Mouse (Mus musculus): Measurements from ENCODE around the gene Tmem135. TPM values are rescaled to one million over a fixed set of nuclear protein-coding genes. Genes with fewer than 3 reads are reported as not detected.

The Tmem135 gene
- polyA plus RNA-seq, 1 experiment from 2014 or later: 37.3 TPM

GRCm38 (mm10) chr7:89258832-89259231 lies 145.2 kb downstream of the Tmem135 start:
- H3K4me2 ChIP-seq: no peak overlapping the region
- H3K27ac ChIP-seq: no peak overlapping the region
- H3K4me3 ChIP-seq (replicated peaks): no peak overlapping the region
- H3K27me3 ChIP-seq (replicated peaks): no peaks in the 10 kb centered on the region
- H3K9me3 ChIP-seq: no peaks in the 10 kb centered on the region
- no peaks in the 10 kb centered on the region for H3K4me1 ChIP-seq
- no peaks in the 10 kb centered on the region for H3K36me3 ChIP-seq
- ATAC-seq (ENCODE audit: insufficient read depth, low FRiP score, low read depth): no peak
- H3K9ac ChIP-seq: no peak overlapping the region
- 44% methylated on average over 2 of the region's 2 CpGs for WGBS

DNA sequence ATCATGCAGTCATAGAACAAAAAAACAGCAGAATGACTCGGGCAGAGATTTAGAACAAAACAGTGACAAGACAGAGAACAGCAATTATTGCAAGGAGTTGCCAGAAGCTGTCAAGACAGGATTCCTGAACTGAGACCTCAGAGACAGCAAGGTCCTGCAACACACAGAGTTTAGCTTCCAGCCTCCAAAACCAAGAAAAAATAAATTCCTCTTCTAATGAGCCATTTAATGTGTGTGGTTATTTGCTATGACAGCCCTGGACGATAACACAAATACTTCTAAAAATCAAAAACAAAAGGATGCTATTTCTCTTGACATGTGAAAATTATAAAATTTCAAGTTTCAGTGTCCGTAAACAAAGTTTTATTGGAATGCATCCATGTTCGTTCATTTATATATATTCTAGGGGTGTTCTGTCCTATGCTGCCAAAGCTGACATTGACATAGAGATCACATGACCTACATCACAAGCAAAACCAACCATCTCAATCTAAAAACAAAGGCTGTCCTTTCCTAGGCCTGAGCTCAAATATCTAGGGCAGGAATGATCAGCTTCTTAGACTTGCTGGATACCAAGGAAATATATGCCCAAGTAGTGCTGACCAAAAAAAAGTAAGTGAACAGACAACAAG lies 146.0 kb downstream of the Tmem135 start:
- H3K36me3 ChIP-seq: no peaks in the 10 kb centered on the region
- no peak for ATAC-seq (ENCODE audit: insufficient read depth, low FRiP score, low read depth)
- no peaks in the 10 kb centered on the region for H3K4me1 ChIP-seq
- WGBS: 58% methylated on average over 4 of the region's 4 CpGs
- no peak overlapping the region for H3K4me3 ChIP-seq (replicated peaks)
- H3K4me2 ChIP-seq: no peak overlapping the region
- H3K27me3 ChIP-seq (replicated peaks): no peaks in the 10 kb centered on the region
- H3K9me3 ChIP-seq: no peaks in the 10 kb centered on the region
- no peak overlapping the region for H3K27ac ChIP-seq
- H3K9ac ChIP-seq: no peak overlapping the region

- Histone ChIP-seq H3K4me2 (no peak overlapping the region), H3K27me3 (replicated peaks) (no peaks in the 10 kb centered on the region)
Measured at GRCm38 (mm10) chr7:89253772-89254171, 150.2 kb downstream of the Tmem135 start.

DNA sequence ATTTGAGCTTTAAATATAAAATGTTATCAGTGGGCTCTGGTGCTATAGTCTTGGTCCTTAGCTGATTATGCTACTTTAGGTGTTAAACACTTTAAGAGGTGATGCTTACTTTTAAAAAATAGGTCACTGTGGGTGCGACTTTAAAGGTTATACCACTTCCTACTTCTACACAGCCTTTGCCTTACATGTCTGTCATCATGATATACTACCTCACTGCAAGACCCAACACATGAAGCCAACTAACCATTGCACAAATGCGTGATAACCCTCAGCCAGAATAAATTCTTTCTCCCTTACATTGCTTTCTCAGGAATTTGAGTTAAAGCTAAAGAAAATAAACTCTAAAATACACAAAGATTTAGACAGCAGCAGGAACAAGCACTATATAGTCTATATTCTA lies 150.7 kb downstream of the Tmem135 start:
- Histone ChIP-seq H3K4me3 (replicated peaks) (no peak overlapping the region), H3K4me2 (no peak overlapping the region), H3K4me1 (no peaks in the 10 kb centered on the region), H3K27me3 (replicated peaks) (no peaks in the 10 kb centered on the region), H3K9me3 (no peaks in the 10 kb centered on the region), H3K27ac (no peak overlapping the region), H3K9ac (no peak overlapping the region), H3K36me3 (no peaks in the 10 kb centered on the region)
- WGBS: 56% methylated on average over 2 of the region's 2 CpGs
- no peak for ATAC-seq (ENCODE audit: insufficient read depth, low FRiP score, low read depth)

More at GRCm38 (mm10) chr7:89253772-89254171, 150.2 kb downstream of the Tmem135 start:
- no peak for ATAC-seq (ENCODE audit: insufficient read depth, low FRiP score, low read depth)
- Histone ChIP-seq H3K27ac (no peak overlapping the region), H3K9me3 (no peaks in the 10 kb centered on the region), H3K4me3 (replicated peaks) (no peak overlapping the region), H3K4me1 (no peaks in the 10 kb centered on the region), H3K36me3 (no peaks in the 10 kb centered on the region), H3K9ac (no peak overlapping the region)
- WGBS: 63% methylated on average over 3 of the region's 3 CpGs

GRCm38 (mm10) chr7:89251880-89252453 lies 152.1 kb downstream of the Tmem135 start:
- no peak overlapping the region for H3K27ac ChIP-seq
- H3K9ac ChIP-seq: no peak overlapping the region
- no peaks in the 10 kb centered on the region for H3K4me1 ChIP-seq
- 56% methylated on average over 4 of the region's 4 CpGs for WGBS
- H3K36me3 ChIP-seq: no peaks in the 10 kb centered on the region
- H3K4me3 ChIP-seq (replicated peaks): no peak overlapping the region
- ATAC-seq (ENCODE audit: insufficient read depth, low FRiP score, low read depth): no peak
- no peak overlapping the region for H3K4me2 ChIP-seq
- no peaks in the 10 kb centered on the region for H3K9me3 ChIP-seq
- no peaks in the 10 kb centered on the region for H3K27me3 ChIP-seq (replicated peaks)

GRCm38 (mm10) chr7:89248135-89248850 lies 155.7 kb downstream of the Tmem135 start:
- Histone ChIP-seq H3K4me1 (no peaks in the 10 kb centered on the region), H3K4me2 (no peak overlapping the region), H3K9me3 (no peaks in the 10 kb centered on the region), H3K27me3 (replicated peaks) (no peaks in the 10 kb centered on the region), H3K36me3 (no peaks in the 10 kb centered on the region), H3K9ac (no peak overlapping the region), H3K4me3 (replicated peaks) (no peak overlapping the region), H3K27ac (no peak overlapping the region)
- 22% methylated on average over 7 of the region's 7 CpGs for WGBS
- no peak for ATAC-seq (ENCODE audit: insufficient read depth, low FRiP score, low read depth)

GRCm38 (mm10) chr7:89247012-89247710 lies 156.9 kb downstream of the Tmem135 start:
- ATAC-seq (ENCODE audit: insufficient read depth, low FRiP score, low read depth): no peak
- Histone ChIP-seq H3K4me1 (no peaks in the 10 kb centered on the region), H3K27ac (no peak overlapping the region), H3K36me3 (no peaks in the 10 kb centered on the region), H3K4me2 (no peak overlapping the region), H3K27me3 (replicated peaks) (no peaks in the 10 kb centered on the region), H3K9me3 (no peaks in the 10 kb centered on the region), H3K4me3 (replicated peaks) (no peak overlapping the region), H3K9ac (no peak overlapping the region)
- 92% methylated on average over 2 of the region's 2 CpGs for WGBS

DNA sequence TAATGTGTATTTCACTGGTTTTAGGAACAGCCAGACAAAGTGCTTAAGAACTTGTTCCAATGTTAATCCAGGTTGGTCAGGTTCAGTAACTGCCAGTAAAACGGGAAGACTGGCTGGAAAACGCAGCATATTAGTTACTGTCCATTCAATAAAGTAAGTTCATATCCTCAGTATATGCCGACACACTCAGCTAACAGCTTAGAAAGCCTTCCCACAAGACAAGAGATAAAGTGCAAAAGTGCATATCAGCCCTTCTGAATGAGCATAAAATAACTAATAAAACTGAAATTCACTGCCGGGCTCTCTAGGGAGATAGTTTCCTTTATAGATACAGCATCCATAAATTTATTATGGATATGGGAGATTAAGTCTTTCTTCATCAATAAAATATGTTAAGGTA lies 161.5 kb downstream of the Tmem135 start:
- Histone ChIP-seq H3K27me3 (replicated peaks) (no peaks in the 10 kb centered on the region), H3K4me2 (no peak overlapping the region), H3K36me3 (no peaks in the 10 kb centered on the region), H3K4me1 (no peaks in the 10 kb centered on the region), H3K4me3 (replicated peaks) (no peak overlapping the region), H3K9ac (no peak overlapping the region), H3K27ac (no peak overlapping the region), H3K9me3 (no peaks in the 10 kb centered on the region)
- 81% methylated on average over 4 of the region's 4 CpGs for WGBS
- ATAC-seq (ENCODE audit: insufficient read depth, low FRiP score, low read depth): no peak

DNA sequence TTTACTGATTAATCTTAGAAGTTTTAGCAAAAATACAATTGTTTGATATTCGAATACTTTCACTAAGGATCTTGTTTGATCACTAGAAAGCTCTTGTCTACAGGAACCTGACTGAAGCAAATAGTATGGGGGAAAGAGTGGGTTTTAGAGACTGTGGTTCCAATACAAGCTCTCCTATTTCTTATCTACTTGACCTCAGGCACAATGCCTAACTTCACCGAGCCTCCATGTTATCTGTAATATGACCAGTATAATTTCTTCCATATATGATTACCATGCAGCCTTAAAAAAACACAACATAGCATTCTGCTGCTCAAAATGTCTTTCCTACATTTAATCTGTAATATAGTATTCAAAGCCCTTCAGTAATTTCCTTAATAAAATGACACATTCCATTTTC lies 161.9 kb downstream of the Tmem135 start:
- no peaks in the 10 kb centered on the region for H3K36me3 ChIP-seq
- no peak overlapping the region for H3K27ac ChIP-seq
- no peak overlapping the region for H3K9ac ChIP-seq
- H3K4me3 ChIP-seq (replicated peaks): no peak overlapping the region
- no peak for ATAC-seq (ENCODE audit: insufficient read depth, low FRiP score, low read depth)
- WGBS: 76% methylated on average over 2 of the region's 2 CpGs
- no peaks in the 10 kb centered on the region for H3K4me1 ChIP-seq
- H3K27me3 ChIP-seq (replicated peaks): no peaks in the 10 kb centered on the region
- H3K4me2 ChIP-seq: no peak overlapping the region
- no peaks in the 10 kb centered on the region for H3K9me3 ChIP-seq

- H3K9ac ChIP-seq: no peak overlapping the region
- H3K9me3 ChIP-seq: no peaks in the 10 kb centered on the region
- H3K4me2 ChIP-seq: no peak overlapping the region
- H3K36me3 ChIP-seq: no peaks in the 10 kb centered on the region
- no peak overlapping the region for H3K27ac ChIP-seq
- no peak overlapping the region for H3K4me3 ChIP-seq (replicated peaks)
- 72% methylated on average over 4 of the region's 4 CpGs for WGBS
- H3K27me3 ChIP-seq (replicated peaks): no peaks in the 10 kb centered on the region
- no peak for ATAC-seq (ENCODE audit: insufficient read depth, low FRiP score, low read depth)
- H3K4me1 ChIP-seq: no peaks in the 10 kb centered on the region
Measured at GRCm38 (mm10) chr7:89239592-89239991, 164.4 kb downstream of the Tmem135 start.

DNA sequence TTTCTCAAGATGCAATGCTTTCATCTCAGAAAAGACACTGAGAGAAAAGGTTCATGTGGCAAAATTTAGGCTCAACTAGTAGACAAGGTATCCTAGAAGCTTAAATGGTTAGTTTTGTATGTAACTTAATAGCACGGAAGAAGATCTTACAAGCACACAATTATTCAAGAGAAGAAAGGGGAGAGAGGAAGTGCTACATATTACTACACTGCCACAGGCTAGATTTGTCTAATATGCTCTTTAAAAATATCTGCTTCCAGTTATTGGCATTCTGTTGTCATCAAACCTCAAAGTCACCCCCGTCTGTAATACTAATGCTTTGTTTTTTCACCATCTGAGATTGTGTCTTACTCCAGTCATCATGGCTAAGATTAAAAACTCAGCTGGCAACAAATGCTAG lies 167.4 kb downstream of the Tmem135 start:
- Histone ChIP-seq H3K27ac (no peak overlapping the region), H3K9me3 (no peaks in the 10 kb centered on the region), H3K4me2 (no peak overlapping the region), H3K36me3 (no peaks in the 10 kb centered on the region), H3K4me1 (no peaks in the 10 kb centered on the region), H3K27me3 (replicated peaks) (no peaks in the 10 kb centered on the region), H3K4me3 (replicated peaks) (no peak overlapping the region), H3K9ac (no peak overlapping the region)
- ATAC-seq (ENCODE audit: insufficient read depth, low FRiP score, low read depth): no peak
- 82% methylated on average over 2 of the region's 2 CpGs for WGBS

DNA sequence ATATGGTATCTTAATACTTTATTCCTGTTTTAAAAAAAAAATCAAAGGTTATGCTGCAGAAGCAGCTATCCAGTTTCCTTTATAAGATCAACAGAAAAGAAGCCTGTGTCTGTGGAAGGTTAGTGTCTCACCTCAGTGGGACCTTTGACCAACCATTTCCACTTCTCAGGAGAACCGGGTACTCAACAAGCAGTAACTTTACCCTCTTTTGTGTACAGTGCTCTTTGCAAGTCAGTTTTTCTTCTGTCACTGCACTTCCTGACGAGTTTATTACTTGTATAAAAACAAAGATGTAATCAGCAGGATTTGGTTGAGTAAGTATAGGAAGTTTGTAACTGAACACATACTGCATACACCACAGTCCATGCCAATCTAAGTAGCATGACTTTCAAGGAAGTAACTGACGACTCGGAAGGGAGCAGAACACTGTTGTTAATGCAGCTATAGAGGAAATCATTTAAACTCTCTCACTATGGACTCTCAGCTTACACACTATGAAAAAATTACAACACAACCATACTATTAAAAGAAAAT lies 168.0 kb downstream of the Tmem135 start:
- ATAC-seq (ENCODE audit: insufficient read depth, low FRiP score, low read depth): no peak; the same call in 1 of the 2 replicates
- Histone ChIP-seq H3K36me3 (no peaks in the 10 kb centered on the region), H3K27ac (no peak overlapping the region), H3K9me3 (no peaks in the 10 kb centered on the region), H3K4me2 (no peak overlapping the region), H3K4me3 (replicated peaks) (no peak overlapping the region), H3K4me1 (no peaks in the 10 kb centered on the region), H3K27me3 (replicated peaks) (no peaks in the 10 kb centered on the region), H3K9ac (no peak overlapping the region)
- 47% methylated on average over 4 of the region's 4 CpGs for WGBS

Measured in stomach, embryonic 15.5 days (tissue).